Mouse (Mus musculus) brown adipose tissue, adult 24 weeks (tissue): ENCODE results near the gene Zscan12. TPM values are rescaled to one million over a fixed set of nuclear protein-coding genes. Genes with fewer than 3 reads are reported as not detected.

ENCODE experiments used
- H3K27ac ChIP-seq: fragments of 200-500 bp; replicated peaks from 2 replicates; pipeline ENCODE4 v1.5.1; 2012; ENCODE audit warnings: low read depth, mild to moderate bottlenecking, low read length
- H3K4me1 ChIP-seq: fragments of 200-500 bp; 2 replicates; pipeline ENCODE4 v1.6.1; 2012; ENCODE audit warnings: low read length, mixed read lengths; ENCODE audit not compliant: control insufficient read depth, insufficient read depth, insufficient read length
- H3K4me3 ChIP-seq: fragments of 200-500 bp; 2 replicates; pipeline ENCODE4 v1.5.1; 2012; ENCODE audit warnings: low read depth, mild to moderate bottlenecking, low read length, moderate library complexity; ENCODE audit not compliant: insufficient read depth
- polyA plus RNA-seq: library from polyadenylated mRNA; stranded (reverse); fragments of >200 nt; gene quantifications from 2 replicates; pipeline ENCODE4 v1.2.4, GENCODE M21; 2012; ENCODE audit not compliant: missing spikeins, insufficient read depth, insufficient read length

Gene Zscan12
- polyA plus RNA-seq, 1 experiment = 3.3 TPM

DNA sequence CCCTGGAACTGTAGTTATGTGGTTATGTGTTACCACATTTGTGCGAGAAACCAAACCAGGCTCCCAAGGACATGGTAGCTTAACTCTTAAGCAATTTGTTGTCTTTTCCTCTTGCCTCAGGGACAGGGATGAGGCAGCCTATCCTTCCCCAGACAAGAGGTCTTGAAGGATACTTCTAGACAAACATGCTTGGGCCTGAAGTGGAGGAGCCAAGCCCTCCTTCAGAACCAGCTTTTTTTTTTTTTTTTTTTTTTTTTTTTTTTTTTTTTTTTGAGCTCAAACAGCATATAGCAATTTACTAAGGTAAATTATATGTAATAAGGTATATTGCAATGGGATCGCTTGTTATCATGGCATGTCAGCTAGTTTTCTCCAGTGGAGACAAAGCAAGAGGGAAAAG is 53.1 kb downstream of the Zscan12 start:
- no peak overlapping the region for H3K27ac ChIP-seq

DNA sequence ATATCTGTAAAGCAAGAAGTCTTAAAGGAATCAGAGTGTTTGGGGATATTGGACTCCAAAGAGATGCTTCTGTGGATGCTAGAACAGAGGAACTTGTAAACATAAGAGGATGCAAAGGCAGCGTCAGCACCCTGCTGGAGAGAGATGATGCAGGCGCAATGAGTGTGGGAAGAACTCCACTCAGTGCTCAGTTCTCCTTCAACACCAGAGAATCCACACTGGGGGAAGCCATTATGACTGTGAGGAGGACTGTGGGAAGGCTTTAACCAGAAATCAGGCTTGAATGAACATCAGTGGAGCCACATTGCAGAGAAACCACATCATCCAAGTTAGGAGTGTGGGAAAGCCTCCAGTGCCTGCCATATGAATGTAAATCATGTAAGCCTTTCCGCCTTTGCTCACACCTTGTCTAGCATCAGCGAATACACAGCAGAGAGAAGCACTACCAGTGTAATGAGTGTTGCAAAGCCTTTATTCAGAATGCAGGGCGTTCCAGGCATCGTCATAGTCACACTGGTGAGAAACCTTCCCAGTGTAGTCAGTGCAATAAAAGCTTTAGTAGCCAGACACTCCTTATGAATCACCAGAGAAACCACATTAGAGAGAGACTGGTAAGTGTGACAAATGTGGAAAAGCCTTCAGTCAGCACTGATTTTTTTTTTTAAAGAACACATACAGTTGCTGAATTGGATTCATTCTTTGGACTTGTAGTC is 54.8 kb downstream of the Zscan12 start:
- Histone ChIP-seq H3K27ac (no peak overlapping the region), H3K4me3 (no peak overlapping the region), H3K4me1 (no peaks in the 10 kb centered on the region)

More for the DNA sequence above, 53.1 kb downstream of the Zscan12 start:
- no peak overlapping the region for H3K4me3 ChIP-seq
- no peaks in the 10 kb centered on the region for H3K4me1 ChIP-seq

DNA sequence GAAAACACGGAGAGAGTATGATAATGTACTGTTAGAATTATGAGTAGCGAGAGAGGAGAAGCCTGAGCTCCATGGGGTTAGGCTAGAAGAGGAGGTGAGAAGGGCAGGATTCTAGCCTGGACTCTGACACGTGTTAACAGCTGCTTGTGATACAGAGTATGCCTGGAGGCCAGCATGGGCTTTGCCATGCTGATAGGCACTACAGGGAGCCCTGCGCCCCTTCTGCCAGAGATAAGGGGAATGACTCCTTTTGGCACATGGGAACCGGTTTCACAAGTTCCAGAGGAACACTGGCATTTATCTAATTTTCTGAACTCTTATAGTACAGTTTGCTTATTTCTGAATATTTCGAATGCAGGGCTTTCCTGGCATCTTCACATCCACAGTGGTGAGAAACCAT is 56.2 kb downstream of the Zscan12 start:
- Histone ChIP-seq H3K4me1 (no peaks in the 10 kb centered on the region), H3K4me3 (no peak overlapping the region), H3K27ac (no peak overlapping the region)

Other genes starting within 250 kb of the Zscan12 start
- gene Olfr263, start 233.2 kb upstream of the Zscan12 start, polyA plus RNA-seq = not detected in 2 replicates
- not detected in 2 replicates for gene Olfr1368, start 217.0 kb upstream of the Zscan12 start, polyA plus RNA-seq
- gene Trim27, start 183.4 kb upstream of the Zscan12 start, polyA plus RNA-seq = 9.1 and 14.4 TPM in 2 replicates
- gene Gpx5, start 70.1 kb upstream of the Zscan12 start, polyA plus RNA-seq = not detected in 2 replicates
- gene Gpx6, start 50.7 kb upstream of the Zscan12 start, polyA plus RNA-seq = not detected in 2 replicates
- not detected in 2 replicates for gene Olfr1367, start 15.9 kb upstream of the Zscan12 start, polyA plus RNA-seq
- gene Zkscan3, start 39.9 kb downstream of the Zscan12 start, polyA plus RNA-seq = 22.9 and 36.8 TPM in 2 replicates
- gene Pgbd1, start 78.2 kb downstream of the Zscan12 start, polyA plus RNA-seq = 0.42 TPM in 1 of 2 replicates, not detected in the other
- 16.1 and 18.3 TPM in 2 replicates for gene Zscan26, start 90.9 kb downstream of the Zscan12 start, polyA plus RNA-seq
- gene Nkapl, start 105.7 kb downstream of the Zscan12 start, polyA plus RNA-seq = 1.3 and 2.5 TPM in 2 replicates
- gene Zkscan4, start 116.1 kb downstream of the Zscan12 start, polyA plus RNA-seq = 1.7 and 2.2 TPM in 2 replicates
- not detected in 2 replicates for gene Gm10065, start 116.6 kb downstream of the Zscan12 start, polyA plus RNA-seq
- gene AK157302, start 132.4 kb downstream of the Zscan12 start, polyA plus RNA-seq = 1.6 TPM in 1 of 2 replicates, not detected in the other
- gene Gm11273, start 138.6 kb downstream of the Zscan12 start, polyA plus RNA-seq = 124 and 176 TPM in 2 replicates
- gene Zkscan8, start 168.3 kb downstream of the Zscan12 start, polyA plus RNA-seq = 6.0 and 6.4 TPM in 2 replicates
- gene Olfr1366, start 180.0 kb downstream of the Zscan12 start, polyA plus RNA-seq = not detected in 2 replicates
- gene Olfr1535, start 197.1 kb downstream of the Zscan12 start, polyA plus RNA-seq = not detected in 2 replicates
- gene Olfr1364, start 218.9 kb downstream of the Zscan12 start, polyA plus RNA-seq = not detected in 2 replicates